Mouse (Mus musculus) heart, embryonic 16.5 days (tissue): Measurements from ENCODE around the gene Edc3. TPM values are rescaled to one million over a fixed set of nuclear protein-coding genes. Genes with fewer than 3 reads are reported as not detected.
A peak's percentile ranks its signal among the peaks of the same experiment; 100 is the strongest.

ENCODE experiments used
- ATAC-seq: fragments of 200-750 bp; cut with Nextera tagmentation; replicated peaks from 2 replicates; pipeline ENCODE4 v1.8.0; 2017; ENCODE audit warnings: moderate number of reproducible peaks; ENCODE audit not compliant: insufficient read depth, low FRiP score; ENCODE audit errors: extremely low read depth
- H3K27ac ChIP-seq: fragments of 300-500 bp; sonication (generic); 2 replicates; pipeline ENCODE4 v1.5.1; 2014; ENCODE audit warnings: mild to moderate bottlenecking, low read length, control low read depth, moderate library complexity
- H3K27me3 ChIP-seq: fragments of 300-500 bp; sonication (generic); 2 replicates; pipeline ENCODE4 v1.6.1; 2014; ENCODE audit warnings: low read length, mixed read lengths; ENCODE audit not compliant: control insufficient read depth, insufficient read depth
- H3K36me3 ChIP-seq: fragments of 300-500 bp; sonication (generic); 2 replicates; pipeline ENCODE4 v1.6.1; 2014; ENCODE audit not compliant: control insufficient read depth, insufficient read depth
- H3K4me1 ChIP-seq: fragments of 300-500 bp; sonication (generic); 2 replicates; pipeline ENCODE4 v1.6.1; 2014; ENCODE audit warnings: low read length, mixed read lengths; ENCODE audit not compliant: control insufficient read depth, insufficient read depth
- H3K4me2 ChIP-seq: fragments of 300-500 bp; sonication (generic); 2 replicates; pipeline ENCODE4 v1.6.1; 2014; ENCODE audit warnings: low read depth, mild to moderate bottlenecking, control low read depth, low read length
- H3K4me3 ChIP-seq: fragments of 300-500 bp; sonication (generic); 2 replicates; pipeline ENCODE4 v1.5.1; 2014; ENCODE audit warnings: mild to moderate bottlenecking, control low read depth, low read length
- H3K9ac ChIP-seq: fragments of 300-500 bp; sonication (generic); 2 replicates; pipeline ENCODE4 v1.6.1; 2014; ENCODE audit warnings: low read length, control low read depth
- H3K9me3 ChIP-seq: fragments of 300-500 bp; sonication (generic); replicated peaks from 2 replicates; pipeline ENCODE4 v1.6.1; 2016; ENCODE audit warnings: low read length; ENCODE audit not compliant: control insufficient read depth
- WGBS: fragments of 180-500 bp; shearing (Covaris S2); extraction: QIAGEN DNeasy Blood & Tissue Kit; methylation state at CpG from one replicate; pipeline ENCODE4 v1.1.7; 2014; 5-methylcytosine and 5-hydroxymethylcytosine counted together
- polyA plus RNA-seq: library from polyadenylated mRNA; unstranded; fragments of >200 nt; fragmentation: Nextera tagmentation; extraction: Ambion mirVana; gene quantifications from 2 replicates; pipeline ENCODE4 v1.2.1, GENCODE M21; 2015

Edc3 gene
- polyA plus RNA-seq, 1 experiment from 2014 or later: 18.2 TPM

GRCm38 (mm10) chr9:57769539-57770069, 61.3 kb downstream of the Edc3 start:
- ATAC-seq: no peak
- Histone ChIP-seq H3K4me1 (peaks cover 40% of the 10 kb centered on the region), H3K27ac (peak overlapping the region; percentile 55), H3K27me3 (no peaks in the 10 kb centered on the region), H3K36me3 (no peaks in the 10 kb centered on the region), H3K4me3 (no peak overlapping the region), H3K4me2 (no peak overlapping the region), H3K9me3 (no peaks in the 10 kb centered on the region), H3K9ac (no peak overlapping the region)
- 27% methylated on average over 2 of the region's 2 CpGs for WGBS

GRCm38 (mm10) chr9:57770214-57770613, 61.9 kb downstream of the Edc3 start:
- Histone ChIP-seq H3K4me1 (peaks cover 40% of the 10 kb centered on the region), H3K36me3 (no peaks in the 10 kb centered on the region), H3K9ac (no peak overlapping the region), H3K9me3 (no peaks in the 10 kb centered on the region), H3K27me3 (no peaks in the 10 kb centered on the region), H3K4me3 (no peak overlapping the region), H3K27ac (peak overlapping the region; percentile 55), H3K4me2 (no peak overlapping the region)
- peak; percentile 17; the same call in 1 of the 2 replicates for ATAC-seq
- 21% methylated on average over 1 of the region's 1 CpGs for WGBS

- H3K4me3 ChIP-seq: no peak overlapping the region
- peaks cover 40% of the 10 kb centered on the region for H3K4me1 ChIP-seq
- ATAC-seq: no peak
Observed at GRCm38 (mm10) chr9:57770836-57771235, 62.5 kb downstream of the Edc3 start.

GRCm38 (mm10) chr9:57773754-57774153, 65.4 kb downstream of the Edc3 start:
- peaks cover 25% of the 10 kb centered on the region for H3K4me1 ChIP-seq

More at GRCm38 (mm10) chr9:57770836-57771235, 62.5 kb downstream of the Edc3 start:
- H3K27ac ChIP-seq: peak overlapping the region; percentile 45; the same call in 1 of the 2 replicates
- H3K36me3 ChIP-seq: no peaks in the 10 kb centered on the region
- no peak overlapping the region for H3K4me2 ChIP-seq
- WGBS: 83% methylated on average over 2 of the region's 2 CpGs
- no peaks in the 10 kb centered on the region for H3K27me3 ChIP-seq
- H3K9ac ChIP-seq: no peak overlapping the region
- H3K9me3 ChIP-seq: no peaks in the 10 kb centered on the region

GRCm38 (mm10) chr9:57774168-57774567, 65.8 kb downstream of the Edc3 start:
- H3K27ac ChIP-seq: no peak overlapping the region
- H3K9me3 ChIP-seq: no peaks in the 10 kb centered on the region
- ATAC-seq: no peak
- no peak overlapping the region for H3K4me3 ChIP-seq
- H3K27me3 ChIP-seq: no peaks in the 10 kb centered on the region
- no peaks in the 10 kb centered on the region for H3K36me3 ChIP-seq
- 6% methylated on average over 1 of the region's 1 CpGs for WGBS
- no peak overlapping the region for H3K4me2 ChIP-seq
- no peak overlapping the region for H3K9ac ChIP-seq
- peaks cover 22% of the 10 kb centered on the region for H3K4me1 ChIP-seq

More at GRCm38 (mm10) chr9:57773754-57774153, 65.4 kb downstream of the Edc3 start:
- Histone ChIP-seq H3K9ac (no peak overlapping the region), H3K27me3 (no peaks in the 10 kb centered on the region), H3K27ac (no peak overlapping the region), H3K4me3 (no peak overlapping the region), H3K9me3 (no peaks in the 10 kb centered on the region), H3K36me3 (no peaks in the 10 kb centered on the region), H3K4me2 (no peak overlapping the region)
- ATAC-seq: no peak
- WGBS: 68% methylated on average over 3 of the region's 3 CpGs

GRCm38 (mm10) chr9:57775026-57775425, 66.7 kb downstream of the Edc3 start:
- Histone ChIP-seq H3K36me3 (no peaks in the 10 kb centered on the region), H3K9me3 (no peaks in the 10 kb centered on the region), H3K27me3 (no peaks in the 10 kb centered on the region), H3K27ac (no peak overlapping the region), H3K4me2 (no peak overlapping the region), H3K9ac (no peak overlapping the region), H3K4me1 (peaks cover 13% of the 10 kb centered on the region), H3K4me3 (no peak overlapping the region)
- WGBS: 67% methylated on average over 5 of the region's 5 CpGs
- no peak for ATAC-seq

- Histone ChIP-seq H3K27ac (no peak overlapping the region), H3K4me2 (no peak overlapping the region), H3K9ac (no peak overlapping the region), H3K9me3 (no peaks in the 10 kb centered on the region), H3K4me1 (peaks cover 7% of the 10 kb centered on the region), H3K27me3 (no peaks in the 10 kb centered on the region), H3K4me3 (no peak overlapping the region), H3K36me3 (no peaks in the 10 kb centered on the region)
- ATAC-seq: no peak
- WGBS: 61% methylated on average over 4 of the region's 4 CpGs
Observed at GRCm38 (mm10) chr9:57775736-57776135, 67.4 kb downstream of the Edc3 start.

- Histone ChIP-seq H3K9ac (no peak overlapping the region), H3K4me2 (no peak overlapping the region), H3K36me3 (no peaks in the 10 kb centered on the region), H3K4me1 (0 out of 2 replicates have a peak, but pooled peaks cover 4% of the 10 kb centered on the region), H3K4me3 (no peak overlapping the region), H3K9me3 (peaks cover 4% of the 10 kb centered on the region; the same call in 1 of the 2 replicates), H3K27me3 (no peaks in the 10 kb centered on the region), H3K27ac (no peak overlapping the region)
- WGBS: 83% methylated on average over 3 of the region's 3 CpGs
- ATAC-seq: no peak
Observed at GRCm38 (mm10) chr9:57782656-57783055, 74.3 kb downstream of the Edc3 start.

GRCm38 (mm10) chr9:57789733-57790132, 81.4 kb downstream of the Edc3 start:
- Histone ChIP-seq H3K36me3 (peaks cover 2% of the 10 kb centered on the region; the same call in 1 of the 2 replicates), H3K4me2 (no peak overlapping the region), H3K4me1 (no peaks in the 10 kb centered on the region), H3K9me3 (peaks cover 4% of the 10 kb centered on the region; the same call in 1 of the 2 replicates), H3K9ac (no peak overlapping the region), H3K27me3 (no peaks in the 10 kb centered on the region), H3K4me3 (no peak overlapping the region), H3K27ac (no peak overlapping the region)
- no peak; the same call in 1 of the 2 replicates for ATAC-seq
- 69% methylated on average over 3 of the region's 3 CpGs for WGBS
